20 mouse cellular contexts compared by ENCODE assay signal in genomic region chr5:103828729-103829128, GRCm38 (mm10).
DNase-seq lines count a peak whose midpoint lies in the region; ATAC-seq and TF ChIP-seq lines count a peak whose summit lies in the region.
"Had no signal": no experiment of that assay in that cellular context is flagged by ENCODE, and none has a peak within 500 bp of the region (broad histone marks: within the 10 kb centered on the region; RNA-seq: fewer than 3 reads in every experiment).

No protein-coding gene starts in this region.

- ATAC-seq in lung, embryonic 15.5 days (ENCODE audit: borderline replicate concordance, extremely low read depth, low FRiP score, low TSS enrichment), result peak; percentile 70; the same call in 1 of the 2 replicates
- ATAC-seq in heart, postnatal 0 days (ENCODE audit: insufficient read depth, low read depth), result peak; percentile 94
- ATAC-seq: forebrain, embryonic 13.5 days; hindbrain, embryonic 16.5 days had no signal

- TF ChIP-seq EP300 in heart, postnatal 0 days (IDR thresholded peaks at IDR 0.05; ENCODE audit: low read depth), result peak; percentile 97

- no peak for TF ChIP-seq CTCF in heart, postnatal 0 days (IDR thresholded peaks at IDR 0.05; ENCODE audit: low read depth)

- H3K4me1 ChIP-seq in lung, embryonic 15.5 days, result peaks cover 16% of the 10 kb centered on the region
- H3K4me1 ChIP-seq in heart, postnatal 0 days (ENCODE audit: control insufficient read depth, insufficient read depth), result peaks cover 20% of the 10 kb centered on the region
- H3K4me1 ChIP-seq: forebrain, embryonic 13.5 days; midbrain, embryonic 10.5 days; neural tube, embryonic 13.5 days had no signal

- H3K27ac ChIP-seq in lung, embryonic 15.5 days, result no peak overlapping the region
- H3K27ac ChIP-seq in heart, postnatal 0 days (ENCODE audit: low read depth), result peak overlapping the region; percentile 87
- H3K27ac ChIP-seq: forebrain, embryonic 13.5 days; left cerebral cortex, adult 2 months; limb, embryonic 12.5 days; neural tube, embryonic 13.5 days; stomach, postnatal 0 days had no signal

- H3K4me3 ChIP-seq in lung, embryonic 15.5 days, result no peak overlapping the region
- H3K4me3 ChIP-seq in heart, postnatal 0 days (ENCODE audit: low read depth, low read length), result no peak overlapping the region
- H3K4me3 ChIP-seq: forebrain, embryonic 13.5 days; left cerebral cortex, adult 2 months; limb, embryonic 12.5 days; midbrain, embryonic 10.5 days; neural tube, embryonic 13.5 days had no signal

- DNase-seq in heart, adult 18-20 months, result peak; percentile 59 to 79
- DNase-seq in heart, postnatal 25 days (ENCODE audit: low spot score), result no peak
- no peak for DNase-seq in lung, postnatal 25 days (ENCODE audit: low spot score)
- peak; percentile 59 to 65 for DNase-seq in heart, adult 9 months (ENCODE audit: low spot score in 2 of 2)
- peak; percentile 89 for DNase-seq in heart, postnatal 0 days (ENCODE audit: low spot score)
- no peak for DNase-seq in left cerebral cortex, adult 8-10 months (ENCODE audit: low spot score in 2 of 2)
- no peak for DNase-seq in adrenal gland, postnatal 14 days
- DNase-seq: adrenal gland, postnatal 10 days; cerebellum, adult 11-12 months; cerebellum, postnatal 25 days; kidney, adult 11 months; right cerebral cortex, postnatal 25 days had no signal

- no peak overlapping the region for H3K9ac ChIP-seq in lung, embryonic 15.5 days
- no peak overlapping the region for H3K9ac ChIP-seq in heart, postnatal 0 days (replicated peaks; ENCODE audit: low read depth, low read length)
- H3K9ac ChIP-seq: forebrain, embryonic 13.5 days; limb, embryonic 12.5 days; neural tube, embryonic 13.5 days had no signal

- intact Hi-C loops in heart, postnatal 25 days (cut with DNase I), result loop anchor here (10.0 kb wide), 1 partner anchor 474 kb away; no protein-coding TSS in a partner anchor

- H3K4me2 ChIP-seq in lung, embryonic 15.5 days, result no peak overlapping the region
- H3K4me2 ChIP-seq in heart, postnatal 0 days (ENCODE audit: low read depth, low read length), result no peak overlapping the region
- H3K4me2 ChIP-seq: forebrain, embryonic 13.5 days; limb, embryonic 12.5 days; neural tube, embryonic 13.5 days had no signal

- 39% methylated on average over 8 of the region's 8 CpGs for WGBS in lung, embryonic 15.5 days
- 11% methylated on average over 8 of the region's 8 CpGs for WGBS in heart, postnatal 0 days

- H3K36me3 ChIP-seq in lung, embryonic 15.5 days, result peaks cover 8% of the 10 kb centered on the region; the same call in 1 of the 2 replicates
- H3K36me3 ChIP-seq in heart, postnatal 0 days (replicated peaks; ENCODE audit: control insufficient read depth, insufficient read depth, low read length), result peaks cover 40% of the 10 kb centered on the region

- no peaks in the 10 kb centered on the region for H3K9me3 ChIP-seq in lung, embryonic 15.5 days
- no peaks in the 10 kb centered on the region for H3K9me3 ChIP-seq in heart, postnatal 0 days (replicated peaks; ENCODE audit: control insufficient read depth, low read length)
- H3K9me3 ChIP-seq: forebrain, embryonic 13.5 days; limb, embryonic 12.5 days; midbrain, embryonic 10.5 days; neural tube, embryonic 13.5 days had no signal

- H3K27me3 ChIP-seq in lung, embryonic 15.5 days, result no peaks in the 10 kb centered on the region
- no peaks in the 10 kb centered on the region for H3K27me3 ChIP-seq in heart, postnatal 0 days (ENCODE audit: control insufficient read depth, insufficient read depth, low read length)
- H3K27me3 ChIP-seq: forebrain, embryonic 13.5 days; limb, embryonic 12.5 days; neural tube, embryonic 13.5 days had no signal

Comparison
In these comparisons a context has a peak if more than half of its experiments do, and no peak if none do; other contexts are left out.
1. DNase-seq: peak in heart, adult 18-20 months (2 of 2), heart, adult 9 months (2 of 2) and heart, postnatal 0 days (single experiment); none in heart, postnatal 25 days (single experiment), lung, postnatal 25 days (single experiment), left cerebral cortex, adult 8-10 months (0 of 2) and adrenal gland, postnatal 14 days (single experiment).